Mouse (Mus musculus): ENCODE measurements around the gene Tmbim6. TPM values are rescaled to one million over a fixed set of nuclear protein-coding genes. Genes with fewer than 3 reads are reported as not detected.

Tmbim6 gene
- polyA plus RNA-seq, 1 experiment, result 372 TPM

DNA sequence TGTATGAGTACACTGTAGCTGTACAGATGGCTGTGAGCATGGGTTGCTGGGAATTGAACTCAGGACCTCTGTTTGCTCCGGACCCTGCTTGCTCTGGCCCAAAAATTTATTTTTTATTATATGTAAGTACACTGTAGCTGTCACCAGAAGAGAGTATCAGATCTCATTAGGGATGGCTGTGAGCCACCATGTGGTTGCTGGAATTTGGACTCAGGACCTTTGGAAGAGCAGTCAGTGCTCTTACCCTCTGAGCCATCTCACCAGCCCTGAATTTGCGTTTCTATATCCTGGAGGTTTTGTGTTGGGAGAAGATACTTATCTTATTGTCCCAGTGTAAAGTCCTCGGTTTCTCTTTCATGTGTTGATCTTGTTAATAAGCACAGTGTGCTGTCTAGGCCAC is 5.9 kb upstream of the Tmbim6 start:
- Histone ChIP-seq H3K79me3 (ENCODE audit: low read depth) (no peaks in the 10 kb centered on the region), H3K36me3 (ENCODE audit: control insufficient read depth, insufficient read depth) (no peaks in the 10 kb centered on the region), H3K79me2 (ENCODE audit: control insufficient read depth, insufficient read depth) (no peaks in the 10 kb centered on the region), H3ac (ENCODE audit: control insufficient read depth, insufficient read length, low read depth) (no peak overlapping the region), H3K27me3 (ENCODE audit: control insufficient read depth, insufficient read depth, insufficient read length) (no peaks in the 10 kb centered on the region), H3K4me3 (ENCODE audit: insufficient read depth, poor library complexity, severe bottlenecking) (no peak overlapping the region)
- TF ChIP-seq USF1 (IDR thresholded peaks at IDR 0.05; ENCODE audit: low read depth), result no peak
- no peak for TF ChIP-seq MAX (IDR thresholded peaks at IDR 0.05)
- no peak for TF ChIP-seq CTCF (IDR thresholded peaks at IDR 0.05; ENCODE audit: control insufficient read depth, insufficient read depth, insufficient read length)
- TF ChIP-seq MYOG (IDR thresholded peaks at IDR 0.05; ENCODE audit: control insufficient read depth, extremely low read depth, insufficient read length), result no peak
- TF ChIP-seq CEBPB (IDR thresholded peaks at IDR 0.05; ENCODE audit: low read depth), result no peak
- TF ChIP-seq MYOD1 (IDR thresholded peaks at IDR 0.05; ENCODE audit: control insufficient read depth, insufficient read length, low read depth), result no peak

DNA sequence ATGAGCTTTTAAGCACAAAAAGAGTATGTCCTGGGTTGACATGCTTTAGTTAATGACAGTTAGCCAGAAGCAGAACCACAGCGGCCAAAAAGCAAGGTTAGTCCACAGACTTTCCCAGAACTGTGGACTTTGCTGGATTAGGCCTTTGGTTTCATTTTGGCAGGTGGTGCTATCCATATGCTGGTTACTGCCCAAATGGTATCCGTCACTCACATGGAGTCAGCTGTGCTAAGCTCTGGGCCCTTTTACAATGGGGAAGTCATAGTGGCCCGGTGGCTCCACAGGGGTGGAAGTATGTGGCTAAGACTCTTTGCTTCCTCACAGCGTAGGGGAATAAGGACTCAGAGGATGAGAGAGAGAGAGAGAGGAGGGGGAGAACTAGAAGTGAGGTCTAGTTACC is 4.7 kb upstream of the Tmbim6 start:
- TF ChIP-seq MYOG (IDR thresholded peaks at IDR 0.05; ENCODE audit: control insufficient read depth, extremely low read depth, insufficient read length) (no peak), CEBPB (IDR thresholded peaks at IDR 0.05; ENCODE audit: low read depth) (no peak), USF1 (IDR thresholded peaks at IDR 0.05; ENCODE audit: low read depth) (no peak), CTCF (IDR thresholded peaks at IDR 0.05; ENCODE audit: control insufficient read depth, insufficient read depth, insufficient read length) (no peak), MYOD1 (IDR thresholded peaks at IDR 0.05; ENCODE audit: control insufficient read depth, insufficient read length, low read depth) (no peak), FOSL1 (IDR thresholded peaks at IDR 0.05; ENCODE audit: insufficient read depth, low read length, poor library complexity, severe bottlenecking) (no peak), MAX (IDR thresholded peaks at IDR 0.05) (no peak)
- Histone ChIP-seq H3K79me3 (ENCODE audit: low read depth) (no peaks in the 10 kb centered on the region), H3ac (ENCODE audit: control insufficient read depth, insufficient read length, low read depth) (no peak overlapping the region), H3K79me2 (ENCODE audit: control insufficient read depth, insufficient read depth) (peaks cover 3% of the 10 kb centered on the region), H3K4me3 (ENCODE audit: insufficient read depth, poor library complexity, severe bottlenecking) (no peak overlapping the region), H3K36me3 (ENCODE audit: control insufficient read depth, insufficient read depth) (no peaks in the 10 kb centered on the region), H3K27me3 (ENCODE audit: control insufficient read depth, insufficient read depth, insufficient read length) (no peaks in the 10 kb centered on the region)

DNA sequence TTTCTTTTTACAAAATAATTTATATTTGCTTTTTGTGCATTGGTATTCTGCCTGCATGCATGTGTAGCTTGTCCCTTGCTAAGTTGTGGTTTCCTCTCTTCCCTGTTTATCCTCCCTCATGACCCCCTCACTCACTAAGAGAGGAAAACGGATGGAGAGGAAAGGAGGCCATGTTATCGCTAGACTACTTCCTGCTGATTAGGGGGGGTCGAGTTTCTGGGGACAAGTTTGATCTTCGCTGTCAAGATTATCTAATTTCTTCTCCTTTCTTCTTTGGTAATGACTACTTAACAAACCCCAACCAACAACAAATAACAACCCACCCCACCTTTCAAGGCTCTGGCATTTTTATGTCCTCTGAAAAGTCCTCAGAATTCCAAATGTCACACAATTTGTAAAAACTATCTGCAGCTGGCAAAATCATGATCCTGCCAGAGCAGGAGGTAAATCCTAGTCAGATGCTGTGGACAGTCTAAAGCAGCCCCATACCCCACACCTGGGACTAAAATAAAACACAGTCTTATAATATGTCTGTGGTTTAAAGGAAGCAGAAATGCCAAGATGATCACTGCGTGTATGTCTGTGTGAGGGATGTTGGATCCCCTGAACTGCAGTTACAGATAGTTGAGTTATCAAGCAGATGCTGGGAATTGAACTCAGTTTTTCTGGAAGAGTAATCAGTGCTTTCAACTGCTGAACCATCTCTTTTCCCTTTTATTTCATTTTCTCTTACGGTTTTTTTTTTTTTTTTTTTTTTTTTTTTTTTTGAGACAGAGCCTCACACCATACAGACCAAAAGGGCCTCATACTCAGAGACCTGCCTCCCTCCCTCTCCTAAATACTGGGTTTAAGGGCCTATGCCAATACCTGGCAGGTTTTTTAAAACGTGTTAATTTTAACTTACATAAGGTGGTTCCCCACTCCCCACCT is 1.9 kb upstream of the Tmbim6 start:
- Histone ChIP-seq H3K79me3 (ENCODE audit: low read depth) (peaks cover 28% of the 10 kb centered on the region), H3K4me3 (ENCODE audit: insufficient read depth, poor library complexity, severe bottlenecking) (no peak overlapping the region), H3K79me2 (ENCODE audit: control insufficient read depth, insufficient read depth) (peaks cover 30% of the 10 kb centered on the region), H3K36me3 (ENCODE audit: control insufficient read depth, insufficient read depth) (no peaks in the 10 kb centered on the region), H3ac (ENCODE audit: control insufficient read depth, insufficient read length, low read depth) (no peak overlapping the region), H3K27me3 (ENCODE audit: control insufficient read depth, insufficient read depth, insufficient read length) (no peaks in the 10 kb centered on the region)
- TF ChIP-seq CEBPB (IDR thresholded peaks at IDR 0.05; ENCODE audit: low read depth) (no peak), MYOG (IDR thresholded peaks at IDR 0.05; ENCODE audit: control insufficient read depth, extremely low read depth, insufficient read length) (no peak), MYOD1 (IDR thresholded peaks at IDR 0.05; ENCODE audit: control insufficient read depth, insufficient read length, low read depth) (no peak), CTCF (IDR thresholded peaks at IDR 0.05; ENCODE audit: control insufficient read depth, insufficient read depth, insufficient read length) (no peak), USF1 (IDR thresholded peaks at IDR 0.05; ENCODE audit: low read depth) (no peak), FOSL1 (IDR thresholded peaks at IDR 0.05; ENCODE audit: insufficient read depth, low read length, poor library complexity, severe bottlenecking) (no peak)

DNA sequence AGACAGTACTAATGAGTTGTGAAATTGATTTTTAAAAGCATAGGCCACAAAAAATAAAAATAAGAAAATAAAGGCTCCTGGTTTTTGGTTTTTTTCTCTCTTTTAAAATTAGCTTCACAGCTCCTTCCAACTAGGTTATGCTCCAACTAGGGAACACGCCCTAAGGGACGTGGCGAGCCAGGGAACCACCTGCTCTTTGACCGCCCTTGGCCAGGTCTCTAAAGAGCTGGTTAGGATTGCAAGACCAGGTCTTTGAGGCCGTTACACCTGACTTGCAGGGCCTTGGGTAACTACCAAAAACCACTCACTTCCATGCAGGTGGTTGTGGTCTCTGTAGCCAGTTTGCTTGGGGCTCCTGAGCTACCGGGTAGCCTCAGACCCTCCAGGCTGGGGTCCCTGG is 707 bp upstream of the Tmbim6 start:
- no peak for TF ChIP-seq USF1 (IDR thresholded peaks at IDR 0.05; ENCODE audit: low read depth)
- TF ChIP-seq MAX (IDR thresholded peaks at IDR 0.05), result no peak
- TF ChIP-seq FOSL1 (IDR thresholded peaks at IDR 0.05; ENCODE audit: insufficient read depth, low read length, poor library complexity, severe bottlenecking), result no peak
- no peak for TF ChIP-seq MYOD1 (IDR thresholded peaks at IDR 0.05; ENCODE audit: control insufficient read depth, insufficient read length, low read depth)
- TF ChIP-seq MYOG (IDR thresholded peaks at IDR 0.05; ENCODE audit: control insufficient read depth, extremely low read depth, insufficient read length), result no peak
- no peak for TF ChIP-seq CTCF (IDR thresholded peaks at IDR 0.05; ENCODE audit: control insufficient read depth, insufficient read depth, insufficient read length)
- TF ChIP-seq CEBPB (IDR thresholded peaks at IDR 0.05; ENCODE audit: low read depth), result no peak
- Histone ChIP-seq H3K27me3 (ENCODE audit: control insufficient read depth, insufficient read depth, insufficient read length) (no peaks in the 10 kb centered on the region), H3K36me3 (ENCODE audit: control insufficient read depth, insufficient read depth) (no peaks in the 10 kb centered on the region), H3K79me2 (ENCODE audit: control insufficient read depth, insufficient read depth) (peaks cover 43% of the 10 kb centered on the region), H3K4me3 (ENCODE audit: insufficient read depth, poor library complexity, severe bottlenecking) (no peak overlapping the region), H3ac (ENCODE audit: control insufficient read depth, insufficient read length, low read depth) (no peak overlapping the region), H3K79me3 (ENCODE audit: low read depth) (peaks cover 40% of the 10 kb centered on the region)

DNA sequence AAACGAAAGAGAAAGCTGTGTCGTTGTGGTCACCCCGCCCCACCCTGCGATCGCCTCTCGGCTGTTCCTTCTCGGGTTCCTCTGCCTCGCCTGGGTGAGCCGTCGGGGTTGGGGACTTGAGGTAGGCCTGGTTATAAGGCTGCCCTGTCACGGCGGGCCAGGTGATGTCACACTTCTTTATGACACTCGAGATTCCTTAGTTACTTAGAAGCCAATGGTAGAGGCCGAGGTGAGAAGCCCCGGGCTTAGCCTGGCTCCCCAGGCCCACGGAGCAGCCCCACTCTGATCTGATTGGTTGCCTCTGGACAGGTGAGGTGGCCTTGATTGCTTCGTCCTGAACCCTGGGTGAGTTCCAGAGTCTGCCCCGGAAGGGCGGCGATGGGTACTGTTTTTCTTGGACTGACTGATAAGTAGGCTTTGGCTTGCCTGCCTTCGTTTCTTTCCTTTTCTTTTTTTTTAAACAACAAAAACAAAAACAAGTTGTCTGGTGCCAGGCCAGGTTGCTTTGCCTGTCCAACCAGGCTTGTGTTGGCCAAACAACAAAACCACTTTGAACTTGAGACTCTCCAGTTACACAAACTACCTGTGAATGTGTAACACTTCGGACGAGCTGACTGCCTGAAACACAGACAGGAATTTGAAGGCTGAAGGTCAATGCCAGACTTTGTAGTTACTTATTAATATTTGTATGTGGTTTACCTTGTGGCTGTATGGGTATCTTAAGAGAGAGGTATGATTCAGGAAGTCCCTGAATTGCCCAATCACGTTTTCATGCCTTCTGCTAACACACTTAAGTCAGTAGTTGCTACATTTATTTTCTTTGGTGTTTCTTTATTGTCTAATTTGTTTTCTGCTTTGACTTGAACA is 937 bp downstream of the Tmbim6 start:
- H3K27me3 ChIP-seq (ENCODE audit: control insufficient read depth, insufficient read depth, insufficient read length), result no peaks in the 10 kb centered on the region

More for the DNA sequence above, 937 bp downstream of the Tmbim6 start:
- Histone ChIP-seq H3K36me3 (ENCODE audit: control insufficient read depth, insufficient read depth) (no peaks in the 10 kb centered on the region), H3K4me3 (ENCODE audit: insufficient read depth, poor library complexity, severe bottlenecking) (peak overlapping the region; percentile 100), H3ac (ENCODE audit: control insufficient read depth, insufficient read length, low read depth) (peak overlapping the region; percentile 74), H3K79me3 (ENCODE audit: low read depth) (peaks cover 56% of the 10 kb centered on the region), H3K79me2 (ENCODE audit: control insufficient read depth, insufficient read depth) (peaks cover 59% of the 10 kb centered on the region)
- no peak for TF ChIP-seq CTCF (IDR thresholded peaks at IDR 0.05; ENCODE audit: control insufficient read depth, insufficient read depth, insufficient read length)
- no peak for TF ChIP-seq USF1 (IDR thresholded peaks at IDR 0.05; ENCODE audit: low read depth)
- no peak for TF ChIP-seq MAX (IDR thresholded peaks at IDR 0.05)
- TF ChIP-seq MYOG (IDR thresholded peaks at IDR 0.05; ENCODE audit: control insufficient read depth, extremely low read depth, insufficient read length), result no peak
- TF ChIP-seq CEBPB (IDR thresholded peaks at IDR 0.05; ENCODE audit: low read depth), result peak; percentile 81
- no peak for TF ChIP-seq MYOD1 (IDR thresholded peaks at IDR 0.05; ENCODE audit: control insufficient read depth, insufficient read length, low read depth)
- no peak for TF ChIP-seq FOSL1 (IDR thresholded peaks at IDR 0.05; ENCODE audit: insufficient read depth, low read length, poor library complexity, severe bottlenecking)
